Mouse (Mus musculus) kidney, adult 2 months (tissue): ENCODE results near the gene Spred2. TPM values are rescaled to one million over a fixed set of nuclear protein-coding genes. Genes with fewer than 3 reads are reported as not detected.

Experiments used
- DNase-seq: peaks from one replicate; pipeline ENCODE4 v3.0.0; 2021
- H3K27ac ChIP-seq: fragments of 200-500 bp; 2 replicates; pipeline ENCODE4 v1.5.1; 2012; ENCODE audit warnings: low read depth, low read length, control low read depth, inconsistent platforms; ENCODE audit not compliant: insufficient read depth
- H3K27me3 ChIP-seq: fragments of 200-500 bp; replicated peaks from 2 replicates; pipeline ENCODE4 v1.6.1; 2012; ENCODE audit warnings: mild to moderate bottlenecking, moderate library complexity, low read length, inconsistent platforms; ENCODE audit not compliant: control insufficient read depth, insufficient read depth
- H3K36me3 ChIP-seq: fragments of 200-500 bp; 2 replicates; pipeline ENCODE4 v1.6.1; 2012; ENCODE audit warnings: mild to moderate bottlenecking, moderate library complexity, low read length, inconsistent platforms; ENCODE audit not compliant: control insufficient read depth, insufficient read depth
- H3K4me1 ChIP-seq: fragments of 200-500 bp; 2 replicates; pipeline ENCODE4 v1.6.1; 2011; ENCODE audit warnings: low read length; ENCODE audit not compliant: control insufficient read depth, insufficient read depth
- H3K4me3 ChIP-seq: fragments of 200-500 bp; 2 replicates; pipeline ENCODE4 v1.5.1; 2011; ENCODE audit warnings: mild to moderate bottlenecking, low read depth, low read length, control low read depth; ENCODE audit not compliant: insufficient read depth
- CTCF ChIP-seq: fragments of 200-500 bp; conservative IDR thresholded peaks from 2 replicates; pipeline ENCODE4 v1.5.1; 2011; ENCODE audit warnings: low read depth, mild to moderate bottlenecking, control low read depth, low read length, moderate library complexity, mixed read lengths; ENCODE audit not compliant: insufficient read depth, insufficient read length
- POLR2A ChIP-seq: fragments of 200-500 bp; IDR thresholded peaks from one replicate; pipeline ENCODE4 v1.6.1; 2011; ENCODE audit warnings: low read depth, low read length, control low read depth
- WGBS: fragments of 180-500 bp; shearing (Covaris S2); methylation state at CpG from one replicate; pipeline ENCODE4 v1.1.7; 2018; 5-methylcytosine and 5-hydroxymethylcytosine counted together
- polyA plus RNA-seq: library from polyadenylated mRNA; depleted of rRNA; stranded (reverse); fragments of >200 nt; gene quantifications from 2 replicates; pipeline ENCODE4 v1.2.3, GENCODE M21; 2012

Spred2 gene
- polyA plus RNA-seq, 1 experiment = 21.2 TPM

GRCm38 (mm10) chr11:19955069-19955468, 30.9 kb downstream of the Spred2 start:
- WGBS = 36% methylated on average over 9 of the region's 9 CpGs
- TF ChIP-seq POLR2A (no peak), CTCF (no peak)
- no peak overlapping the region for H3K4me3 ChIP-seq
- H3K27ac ChIP-seq = no peak overlapping the region
- peaks cover 11% of the 10 kb centered on the region for H3K4me1 ChIP-seq
- no peaks in the 10 kb centered on the region for H3K27me3 ChIP-seq
- no peaks in the 10 kb centered on the region for H3K36me3 ChIP-seq
- DNase-seq = peak; percentile 69

DNA sequence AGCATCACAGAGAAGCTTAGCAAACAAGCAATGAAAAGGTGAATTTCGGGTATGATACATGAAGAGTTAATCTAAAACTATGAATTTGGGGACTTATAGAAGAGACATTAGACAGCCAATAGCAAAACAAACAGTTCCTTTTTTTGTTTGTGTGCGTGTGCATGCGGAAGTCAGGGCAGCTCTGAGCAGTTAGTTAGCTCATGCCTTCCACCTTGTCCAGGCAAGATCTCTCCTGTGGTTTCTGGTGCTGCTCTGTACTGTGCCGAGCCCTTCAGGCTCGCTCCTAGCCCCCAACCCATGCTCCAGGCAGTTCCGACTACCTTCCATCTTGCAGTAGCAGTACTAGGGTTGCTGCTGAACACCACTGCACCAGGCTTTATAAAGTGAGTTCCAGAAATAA, 31.5 kb downstream of the Spred2 start:
- TF ChIP-seq POLR2A (no peak), CTCF (no peak)
- H3K4me1 ChIP-seq = peaks cover 11% of the 10 kb centered on the region
- DNase-seq = no peak
- no peak overlapping the region for H3K27ac ChIP-seq
- 86% methylated on average over 6 of the region's 6 CpGs for WGBS
- no peak overlapping the region for H3K4me3 ChIP-seq
- H3K36me3 ChIP-seq = no peaks in the 10 kb centered on the region
- no peaks in the 10 kb centered on the region for H3K27me3 ChIP-seq

DNA sequence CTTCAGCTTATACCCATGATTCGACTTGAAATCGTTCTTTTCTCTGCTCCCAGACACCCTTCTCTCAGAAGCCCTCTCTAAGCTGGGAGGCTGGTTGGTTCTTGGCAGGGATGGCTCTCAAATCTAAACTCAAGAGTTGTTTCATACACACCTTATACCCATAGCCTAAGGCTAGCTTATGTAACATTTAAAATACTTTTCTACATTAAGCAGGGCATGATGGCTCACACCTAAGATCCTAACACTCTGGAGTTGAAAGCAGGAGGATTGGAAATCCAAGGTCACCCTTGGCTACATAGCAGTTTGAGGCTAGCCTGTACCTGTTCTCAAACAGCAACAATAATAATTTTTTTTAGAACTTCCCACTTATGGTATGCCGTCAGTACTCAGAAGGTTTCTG, 34.8 kb downstream of the Spred2 start:
- Histone ChIP-seq H3K27ac (no peak overlapping the region), H3K4me3 (no peak overlapping the region), H3K27me3 (no peaks in the 10 kb centered on the region), H3K4me1 (peaks cover 24% of the 10 kb centered on the region), H3K36me3 (no peaks in the 10 kb centered on the region)
- no peak for DNase-seq
- TF ChIP-seq CTCF (no peak), POLR2A (no peak)
- 81% methylated on average over 3 of the region's 3 CpGs for WGBS

GRCm38 (mm10) chr11:19959897-19960296, 35.7 kb downstream of the Spred2 start:
- Histone ChIP-seq H3K36me3 (no peaks in the 10 kb centered on the region), H3K27ac (no peak overlapping the region), H3K4me1 (peaks cover 31% of the 10 kb centered on the region), H3K4me3 (no peak overlapping the region), H3K27me3 (no peaks in the 10 kb centered on the region)
- no peak for DNase-seq
- no peak for TF ChIP-seq CTCF
- TF ChIP-seq POLR2A = no peak
- 71% methylated on average over 5 of the region's 5 CpGs for WGBS

- TF ChIP-seq CTCF (no peak), POLR2A (no peak)
- H3K4me3 ChIP-seq = no peak overlapping the region
- H3K27me3 ChIP-seq = no peaks in the 10 kb centered on the region
- H3K27ac ChIP-seq = no peak overlapping the region
- no peaks in the 10 kb centered on the region for H3K36me3 ChIP-seq
- DNase-seq = no peak
- H3K4me1 ChIP-seq = peaks cover 31% of the 10 kb centered on the region
- 96% methylated on average over 3 of the region's 3 CpGs for WGBS
These were observed 36.4 kb downstream of the Spred2 start for GRCm38 (mm10) chr11:19960541-19960940.

GRCm38 (mm10) chr11:19961088-19961487, 36.9 kb downstream of the Spred2 start:
- Histone ChIP-seq H3K27me3 (no peaks in the 10 kb centered on the region), H3K36me3 (no peaks in the 10 kb centered on the region), H3K4me3 (no peak overlapping the region), H3K4me1 (peaks cover 37% of the 10 kb centered on the region), H3K27ac (no peak overlapping the region)
- TF ChIP-seq CTCF (no peak), POLR2A (no peak)
- no peak for DNase-seq
- 72% methylated on average over 6 of the region's 6 CpGs for WGBS

- TF ChIP-seq POLR2A (no peak), CTCF (no peak)
- Histone ChIP-seq H3K4me3 (no peak overlapping the region), H3K36me3 (no peaks in the 10 kb centered on the region), H3K27ac (no peak overlapping the region), H3K4me1 (peaks cover 43% of the 10 kb centered on the region), H3K27me3 (no peaks in the 10 kb centered on the region)
- WGBS = 74% methylated on average over 12 of the region's 12 CpGs
- DNase-seq = no peak
These were observed 37.7 kb downstream of the Spred2 start for GRCm38 (mm10) chr11:19961766-19962365.
